In the genomic region with DNA sequence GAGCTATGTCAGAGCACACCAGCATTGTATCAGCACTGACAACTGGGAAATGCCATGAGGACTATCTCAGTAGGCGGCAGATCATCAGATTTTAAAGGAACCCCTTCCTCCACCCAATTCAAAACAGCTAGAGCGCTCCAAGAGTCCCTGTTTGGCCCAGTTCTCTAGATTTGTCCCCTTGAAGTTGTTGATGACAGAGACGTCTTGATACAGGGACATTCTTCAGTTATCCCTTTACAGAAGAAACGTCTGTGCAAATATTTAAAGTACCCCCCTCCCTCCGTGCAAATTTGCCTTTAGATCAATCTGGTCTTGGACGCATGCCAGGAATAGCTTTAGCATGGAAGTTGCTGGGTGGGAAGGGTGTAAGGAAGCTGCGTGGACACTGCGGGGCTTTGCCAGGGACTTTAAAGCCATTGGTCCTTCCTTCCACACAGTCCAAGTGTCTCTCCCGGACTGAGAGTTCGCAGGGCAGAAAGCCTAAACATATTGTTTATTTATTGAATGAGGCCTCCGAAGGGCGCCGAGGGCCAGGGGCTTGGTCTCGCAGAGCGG, we compare ENCODE assay signal across 8 mouse cellular contexts. TPM values are rescaled to one million over a fixed set of nuclear protein-coding genes. Genes with fewer than 3 reads are reported as not detected.
DNase-seq lines count a peak whose midpoint lies in the region; ATAC-seq and TF ChIP-seq lines count a peak whose summit lies in the region.

No protein-coding gene starts in this region.

- peaks cover 6% of the 10 kb centered on the region; the same call in 1 of the 2 replicates for H3K4me1 ChIP-seq in heart, embryonic 11.5 days (ENCODE audit: control insufficient read depth, insufficient read depth, low read length)
- peaks cover 31% of the 10 kb centered on the region for H3K4me1 ChIP-seq in E14TG2a.4 (replicated peaks; ENCODE audit: low read depth, low read length)
- H3K4me1 ChIP-seq in embryonic facial prominence, embryonic 12.5 days = 0 out of 2 replicates have a peak, but pooled peaks cover 6% of the 10 kb centered on the region
- peaks cover 4% of the 10 kb centered on the region; the same call in 1 of the 2 replicates for H3K4me1 ChIP-seq in intestine, embryonic 16.5 days (ENCODE audit: control insufficient read depth, insufficient read depth, low read length)
- H3K4me1 ChIP-seq in midbrain, embryonic 11.5 days (ENCODE audit: control insufficient read depth, insufficient read depth, low read length) = peaks cover 4% of the 10 kb centered on the region; the same call in 1 of the 2 replicates

- peaks cover 9% of the 10 kb centered on the region; the same call in 1 of the 2 replicates for H3K27me3 ChIP-seq in heart, embryonic 11.5 days (ENCODE audit: control insufficient read depth, insufficient read depth, low read length)
- peaks cover 64% of the 10 kb centered on the region for H3K27me3 ChIP-seq in E14TG2a.4 (ENCODE audit: insufficient read depth, low read length)
- peaks cover 9% of the 10 kb centered on the region for H3K27me3 ChIP-seq in embryonic facial prominence, embryonic 12.5 days
- H3K27me3 ChIP-seq in intestine, embryonic 16.5 days (replicated peaks; ENCODE audit: control insufficient read depth, insufficient read depth, low read length) = no peaks in the 10 kb centered on the region
- peaks cover 11% of the 10 kb centered on the region; the same call in 1 of the 2 replicates for H3K27me3 ChIP-seq in midbrain, embryonic 11.5 days (ENCODE audit: control insufficient read depth, insufficient read depth, low read length)

- WGBS in heart, embryonic 11.5 days (ENCODE audit: insufficient replicate concordance) = 3% methylated on average over 15 of the region's 15 CpGs
- 2% methylated on average over 15 of the region's 15 CpGs for WGBS in embryonic facial prominence, embryonic 12.5 days
- WGBS in intestine, embryonic 16.5 days = 3% methylated on average over 15 of the region's 15 CpGs
- 3% methylated on average over 15 of the region's 15 CpGs for WGBS in midbrain, embryonic 11.5 days

- no peaks in the 10 kb centered on the region for H3K9me3 ChIP-seq in heart, embryonic 11.5 days (replicated peaks; ENCODE audit: control insufficient read depth, low read length)
- H3K9me3 ChIP-seq in E14TG2a.4 (ENCODE audit: low read length) = no peaks in the 10 kb centered on the region
- no peaks in the 10 kb centered on the region for H3K9me3 ChIP-seq in embryonic facial prominence, embryonic 12.5 days
- H3K9me3 ChIP-seq in intestine, embryonic 16.5 days (ENCODE audit: control insufficient read depth, low read length) = no peaks in the 10 kb centered on the region
- H3K9me3 ChIP-seq in midbrain, embryonic 11.5 days (ENCODE audit: control insufficient read depth, low read length) = no peaks in the 10 kb centered on the region

- TF ChIP-seq CTCF in E14TG2a.4 (conservative IDR thresholded peaks at IDR 0.05; ENCODE audit: low read length) = no peak

- no peak overlapping the region for H3K27ac ChIP-seq in heart, embryonic 11.5 days (ENCODE audit: low read depth, low read length)
- H3K27ac ChIP-seq in embryonic facial prominence, embryonic 12.5 days = 0 out of 2 replicates have a peak overlapping the region, but pooled peaks have one; percentile 57
- H3K27ac ChIP-seq in intestine, embryonic 16.5 days (ENCODE audit: low read length) = peak overlapping the region; percentile 69
- H3K27ac ChIP-seq in midbrain, embryonic 11.5 days (ENCODE audit: low read depth, low read length) = no peak overlapping the region

- peak overlapping the region; percentile 94 for H3K4me2 ChIP-seq in heart, embryonic 11.5 days
- peak overlapping the region; percentile 85 for H3K4me2 ChIP-seq in embryonic facial prominence, embryonic 12.5 days (replicated peaks)
- H3K4me2 ChIP-seq in intestine, embryonic 16.5 days (ENCODE audit: low read depth, low read length) = peak overlapping the region; percentile 93
- H3K4me2 ChIP-seq in midbrain, embryonic 11.5 days = peak overlapping the region; percentile 96

- no peaks in the 10 kb centered on the region for H3K36me3 ChIP-seq in heart, embryonic 11.5 days (ENCODE audit: control insufficient read depth, insufficient read depth, low read length)
- no peaks in the 10 kb centered on the region for H3K36me3 ChIP-seq in E14TG2a.4 (ENCODE audit: insufficient read depth, low read length)
- H3K36me3 ChIP-seq in embryonic facial prominence, embryonic 12.5 days = no peaks in the 10 kb centered on the region
- no peaks in the 10 kb centered on the region for H3K36me3 ChIP-seq in intestine, embryonic 16.5 days (ENCODE audit: control insufficient read depth, insufficient read depth, low read length)
- H3K36me3 ChIP-seq in midbrain, embryonic 11.5 days (ENCODE audit: control insufficient read depth, insufficient read depth, low read length) = no peaks in the 10 kb centered on the region

- peak overlapping the region; percentile 83 for H3K4me3 ChIP-seq in heart, embryonic 11.5 days (ENCODE audit: low read depth, low read length)
- H3K4me3 ChIP-seq in E14TG2a.4 (replicated peaks; ENCODE audit: low read length) = peak overlapping the region; percentile 93
- H3K4me3 ChIP-seq in embryonic facial prominence, embryonic 12.5 days = peak overlapping the region; percentile 86
- peak overlapping the region; percentile 94 for H3K4me3 ChIP-seq in intestine, embryonic 16.5 days (ENCODE audit: low read length)
- peak overlapping the region; percentile 76 for H3K4me3 ChIP-seq in midbrain, embryonic 11.5 days (ENCODE audit: low read depth, low read length)

- ATAC-seq in heart, embryonic 11.5 days (replicated peaks; ENCODE audit: insufficient number of reproducible peaks, low FRiP score, low TSS enrichment) = 0 out of 2 replicates have a peak, but pooled peaks have one; percentile 10
- no peak; the same call in none of the 2 replicates for ATAC-seq in embryonic facial prominence, embryonic 12.5 days (ENCODE audit: insufficient number of reproducible peaks, insufficient read depth, low FRiP score, low TSS enrichment)
- ATAC-seq in intestine, embryonic 16.5 days = peak; percentile 58
- no peak for ATAC-seq in midbrain, embryonic 11.5 days (ENCODE audit: low FRiP score)

- DNase-seq in heart, postnatal 4 days = no peak
- DNase-seq in midbrain, embryonic 11.5 days (ENCODE audit: low spot score, missing footprints) = peak; percentile 96
- no peak for DNase-seq in gastrocnemius, adult 18-20 months (ENCODE audit: low spot score)
- DNase-seq in embryo, embryonic 9.5 days (ENCODE audit: extremely low spot score) = no peak

- peak overlapping the region; percentile 73 for H3K9ac ChIP-seq in heart, embryonic 11.5 days (ENCODE audit: low read depth, low read length)
- H3K9ac ChIP-seq in embryonic facial prominence, embryonic 12.5 days = peak overlapping the region; percentile 88
- H3K9ac ChIP-seq in intestine, embryonic 16.5 days (ENCODE audit: low read depth, low read length) = peak overlapping the region; percentile 88
- peak overlapping the region; percentile 85 for H3K9ac ChIP-seq in midbrain, embryonic 11.5 days (ENCODE audit: low read length)

RNA-seq across cellular contexts. Expression of gene Osbpl6, which starts 0.6 kb away (rescaled TPM):
- polyA plus RNA-seq in heart, embryonic 11.5 days (2014; fragmentation: Nextera tagmentation; extraction: Ambion mirVana) = 5.9 TPM in 2 replicates
- total RNA-seq in heart, postnatal 4 days (2021) = 1 to 10 TPM; 4.7 to 5.0 TPM
- 19.6 and 22.8 TPM in 2 replicates for polyA plus RNA-seq in embryonic facial prominence, embryonic 12.5 days (2016; fragmentation: Nextera tagmentation; extraction: Ambion mirVana)
- polyA plus RNA-seq in intestine, embryonic 16.5 days (2015; fragmentation: Nextera tagmentation; extraction: Ambion mirVana) = 9.4 and 10.3 TPM in 2 replicates
- 10.9 and 11.1 TPM in 2 replicates for polyA plus RNA-seq in midbrain, embryonic 11.5 days (2014; fragmentation: Nextera tagmentation; extraction: Ambion mirVana)
- 10 to 100 TPM; 39.9 to 53.7 TPM for total RNA-seq in gastrocnemius, adult 18-20 months (2021)

RNA-seq across cellular contexts. Expression of gene Rbm45, which starts 35.9 kb away (rescaled TPM):
- 11.0 and 11.4 TPM in 2 replicates for polyA plus RNA-seq in heart, embryonic 11.5 days (2014; fragmentation: Nextera tagmentation; extraction: Ambion mirVana)
- 10 to 100 TPM; 35.9 to 36.0 TPM for total RNA-seq in heart, postnatal 4 days (2021)
- 17.2 and 17.6 TPM in 2 replicates for polyA plus RNA-seq in embryonic facial prominence, embryonic 12.5 days (2016; fragmentation: Nextera tagmentation; extraction: Ambion mirVana)
- 11.9 and 13.0 TPM in 2 replicates for polyA plus RNA-seq in intestine, embryonic 16.5 days (2015; fragmentation: Nextera tagmentation; extraction: Ambion mirVana)
- polyA plus RNA-seq in midbrain, embryonic 11.5 days (2014; fragmentation: Nextera tagmentation; extraction: Ambion mirVana) = 17.3 and 17.5 TPM in 2 replicates
- total RNA-seq in gastrocnemius, adult 18-20 months (2021) = 10 to 100 TPM in 1 of 2 experiments, 1 to 10 TPM in 1; 8.8 to 10.3 TPM

RNA-seq across cellular contexts. Expression of gene Cyct, which starts 45.4 kb away (rescaled TPM):
- 0.26 and 0.61 TPM in 2 replicates for polyA plus RNA-seq in heart, embryonic 11.5 days (2014; fragmentation: Nextera tagmentation; extraction: Ambion mirVana)
- under 1 TPM in 1 of 2 experiments, not detected in 1; 0.88 TPM for total RNA-seq in heart, postnatal 4 days (2021)
- polyA plus RNA-seq in embryonic facial prominence, embryonic 12.5 days (2016; fragmentation: Nextera tagmentation; extraction: Ambion mirVana) = not detected in 2 replicates
- polyA plus RNA-seq in intestine, embryonic 16.5 days (2015; fragmentation: Nextera tagmentation; extraction: Ambion mirVana) = not detected in 2 replicates
- polyA plus RNA-seq in midbrain, embryonic 11.5 days (2014; fragmentation: Nextera tagmentation; extraction: Ambion mirVana) = not detected in 2 replicates
- not detected for total RNA-seq in gastrocnemius, adult 18-20 months (2021)

Comparison
In these comparisons a context has a peak if more than half of its experiments do, and no peak if none do; other contexts are left out.
1. ATAC-seq: peak in heart, embryonic 11.5 days (single experiment) and intestine, embryonic 16.5 days (single experiment); none in embryonic facial prominence, embryonic 12.5 days (single experiment) and midbrain, embryonic 11.5 days (single experiment).
2. H3K27ac ChIP-seq: peak in embryonic facial prominence, embryonic 12.5 days (single experiment) and intestine, embryonic 16.5 days (single experiment); none in heart, embryonic 11.5 days (single experiment) and midbrain, embryonic 11.5 days (single experiment).
3. Peak in every context shown above with its lines, with median percentiles within 50 percentile points of each other: H3K4me2 ChIP-seq, H3K4me3 ChIP-seq and H3K9ac ChIP-seq.